ENCODE assay signal across 17 mouse cellular contexts in genomic region chr1:87797702-87798101, GRCm38 (mm10). TPM values are rescaled to one million over a fixed set of nuclear protein-coding genes. Genes with fewer than 3 reads are reported as not detected.
A peak's percentile ranks its signal among the peaks of the same experiment; 100 is the strongest.
DNase-seq lines count a peak whose midpoint lies in the region; TF ChIP-seq lines count a peak whose summit lies in the region.
"Had no signal": no experiment of that assay in that cellular context is flagged by ENCODE, and none has a peak within 500 bp of the region (broad histone marks: within the 10 kb centered on the region; RNA-seq: fewer than 3 reads in every experiment).

No protein-coding gene starts in this region.

- H3K4me3 ChIP-seq in layer of hippocampus, adult 2 months = no peak overlapping the region
- H3K4me3 ChIP-seq: embryonic facial prominence, embryonic 13.5 days; embryonic facial prominence, embryonic 15.5 days; erythroblast, embryonic 14.5 days; forebrain, embryonic 10.5 days; forebrain, embryonic 12.5 days had no signal

- no peak for TF ChIP-seq CTCF in layer of hippocampus, adult 2 months (conservative IDR thresholded peaks at IDR 0.05)

- peak; percentile 51 for DNase-seq in adrenal gland, postnatal 10 days
- no peak for DNase-seq in adrenal gland, adult 2 months
- peak; percentile 31 to 58 for DNase-seq in adrenal gland, postnatal 36 days
- no peak for DNase-seq in adrenal gland, postnatal 4 days (ENCODE audit: low spot score in 2 of 2)
- DNase-seq in layer of hippocampus, adult 2 months (ENCODE audit: low spot score in 2 of 2) = no peak
- no peak for DNase-seq in layer of hippocampus, postnatal 10 days (ENCODE audit: low spot score in 2 of 2)
- DNase-seq in adipocyte (ENCODE audit: low spot score) = peak; percentile 37
- DNase-seq in cerebellum, postnatal 10 days = no peak
- DNase-seq: adrenal gland, postnatal 25 days; B cell, adult 2 months; embryo, embryonic 11 days had no signal

- peak overlapping the region; percentile 91 for H3K27ac ChIP-seq in layer of hippocampus, adult 2 months
- H3K27ac ChIP-seq: embryonic facial prominence, embryonic 13.5 days; embryonic facial prominence, embryonic 15.5 days; forebrain, embryonic 10.5 days; forebrain, embryonic 12.5 days had no signal

RNA-seq across cellular contexts. Expression of gene Sag, which starts 5.8 kb away (rescaled TPM):
- total RNA-seq in adrenal gland, postnatal 10 days (2021) = 1 to 10 TPM; 1.5 to 2.0 TPM
- total RNA-seq in adrenal gland, adult 2 months (2021) = 1 to 10 TPM; 1.4 to 2.4 TPM
- polyA plus RNA-seq in adrenal gland, adult 2 months (2012; rRNA removed) = 0.48 and 0.57 TPM in 2 replicates
- total RNA-seq in adrenal gland, postnatal 36 days (2021) = 1 to 10 TPM; 1.5 to 3.3 TPM
- 1 to 10 TPM; 1.7 to 2.0 TPM for total RNA-seq in adrenal gland, postnatal 4 days (2021)
- total RNA-seq in layer of hippocampus, adult 2 months (2021) = 1 to 10 TPM; 2.0 to 2.6 TPM
- 1 to 10 TPM; 1.8 to 2.2 TPM for total RNA-seq in layer of hippocampus, postnatal 10 days (2021)
- polyA plus RNA-seq: erythroblast, embryonic 14.5 days; G1E had no signal

RNA-seq across cellular contexts. Expression of gene Atg16l1, which starts 42.0 kb away (rescaled TPM):
- 10 to 100 TPM; 33.5 to 39.2 TPM for total RNA-seq in adrenal gland, postnatal 10 days (2021)
- 10 to 100 TPM; 28.5 to 33.8 TPM for total RNA-seq in adrenal gland, adult 2 months (2021)
- 15.9 and 17.1 TPM in 2 replicates for polyA plus RNA-seq in adrenal gland, adult 2 months (2012; rRNA removed)
- 10 to 100 TPM; 31.8 to 33.2 TPM for total RNA-seq in adrenal gland, postnatal 36 days (2021)
- total RNA-seq in adrenal gland, postnatal 4 days (2021) = 10 to 100 TPM; 41.8 to 44.7 TPM
- 10 to 100 TPM; 66.2 to 71.9 TPM for total RNA-seq in layer of hippocampus, adult 2 months (2021)
- 10 to 100 TPM; 59.9 to 64.5 TPM for total RNA-seq in layer of hippocampus, postnatal 10 days (2021)

RNA-seq across cellular contexts. Expression of gene Dgkd, which starts 55.4 kb away (rescaled TPM):
- total RNA-seq in adrenal gland, postnatal 10 days (2021) = 100 to 1,000 TPM; 107 to 118 TPM
- 10 to 100 TPM; 49.1 to 66.7 TPM for total RNA-seq in adrenal gland, adult 2 months (2021)
- 15.2 and 16.7 TPM in 2 replicates for polyA plus RNA-seq in adrenal gland, adult 2 months (2012; rRNA removed)
- 10 to 100 TPM; 66.0 to 74.1 TPM for total RNA-seq in adrenal gland, postnatal 36 days (2021)
- total RNA-seq in adrenal gland, postnatal 4 days (2021) = 10 to 100 TPM; 63.1 to 64.2 TPM
- 100 to 1,000 TPM; 103 to 117 TPM for total RNA-seq in layer of hippocampus, adult 2 months (2021)
- 100 to 1,000 TPM; 119 to 134 TPM for total RNA-seq in layer of hippocampus, postnatal 10 days (2021)

Comparison
In these comparisons a context has a peak if more than half of its experiments do, and no peak if none do; other contexts are left out.
1. DNase-seq: peak in adrenal gland, postnatal 10 days (single experiment), adrenal gland, postnatal 36 days (2 of 2) and adipocyte (single experiment); none in adrenal gland, adult 2 months (single experiment), adrenal gland, postnatal 4 days (0 of 2), layer of hippocampus, adult 2 months (0 of 2), layer of hippocampus, postnatal 10 days (0 of 2) and cerebellum, postnatal 10 days (0 of 2).